ENCODE assay signal across 8 mouse cellular contexts in the genomic region with DNA sequence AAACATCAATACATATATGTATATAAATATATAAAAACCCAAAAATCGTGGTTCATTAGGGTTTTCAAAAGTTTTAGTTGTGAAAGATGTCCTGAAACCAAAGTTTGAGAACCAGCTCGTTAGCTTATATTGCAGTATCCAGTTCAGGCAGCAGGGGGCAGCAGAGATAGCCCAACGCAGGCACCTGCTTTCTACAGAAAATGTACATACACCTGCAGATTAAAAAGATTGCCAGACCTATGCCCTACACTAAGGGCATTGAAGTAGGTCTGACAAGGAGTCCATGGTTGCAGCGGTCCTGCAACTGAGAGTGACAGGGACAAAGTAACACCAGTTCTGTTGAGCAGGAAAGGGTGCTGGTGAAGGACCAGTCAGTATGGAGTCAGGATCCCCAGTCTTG. TPM values are rescaled to one million over a fixed set of nuclear protein-coding genes. Genes with fewer than 3 reads are reported as not detected.
DNase-seq lines count a peak whose midpoint lies in the region; ATAC-seq and TF ChIP-seq lines count a peak whose summit lies in the region.

No protein-coding gene starts in this region.

- H3K9ac ChIP-seq in heart, embryonic 11.5 days (ENCODE audit: low read depth, low read length) = no peak overlapping the region

- H3K27ac ChIP-seq in heart, embryonic 11.5 days (ENCODE audit: low read depth, low read length) = no peak overlapping the region

- peak; percentile 61 to 94 for DNase-seq in heart, adult 18-20 months
- peak; percentile 74 for DNase-seq in brain, embryonic 14.5 days (ENCODE audit: low read depth)
- DNase-seq in gastrocnemius, postnatal 14 days = peak; percentile 60
- peak; percentile 55 to 76 for DNase-seq in left cerebral cortex, postnatal 36 days (ENCODE audit: low spot score in 2 of 2)
- DNase-seq in ovary, postnatal 14 days (ENCODE audit: low spot score) = peak; percentile 79
- peak; percentile 67 to 80 for DNase-seq in thymus, postnatal 36 days

- intact Hi-C loops in gastrocnemius, postnatal 14 days (cut with DNase I; ENCODE audit: low total_unique reads) = loop anchor here (2.0 kb wide), 1 partner anchor 75 kb away; no protein-coding TSS in a partner anchor
- intact Hi-C loops in left cerebral cortex, postnatal 36 days (cut with DNase I) = loop anchor here (1.0 kb wide), 1 partner anchor 75 kb away; no protein-coding TSS in a partner anchor

- H3K4me1 ChIP-seq in heart, embryonic 11.5 days (ENCODE audit: control insufficient read depth, insufficient read depth, low read length) = peaks cover 15% of the 10 kb centered on the region

- WGBS in heart, embryonic 11.5 days (ENCODE audit: insufficient replicate concordance) = 7% methylated on average over 4 of the region's 4 CpGs

- no peak for ATAC-seq in heart, embryonic 11.5 days (replicated peaks; ENCODE audit: insufficient number of reproducible peaks, low FRiP score, low TSS enrichment)
- peak; percentile 60 for ATAC-seq in CD4-positive, CD25-positive, alpha-beta regulatory T cell, adult 4 months

- no peak overlapping the region for H3K4me3 ChIP-seq in heart, embryonic 11.5 days (ENCODE audit: low read depth, low read length)

- no peaks in the 10 kb centered on the region for H3K36me3 ChIP-seq in heart, embryonic 11.5 days (ENCODE audit: control insufficient read depth, insufficient read depth, low read length)

- TF ChIP-seq POLR2A in brain, embryonic 14.5 days (IDR thresholded peaks at IDR 0.05; ENCODE audit: borderline replicate concordance, extremely low read depth, insufficient read depth, insufficient read length, poor library complexity, severe bottlenecking) = no peak

- H3K4me2 ChIP-seq in heart, embryonic 11.5 days = no peak overlapping the region

- TF ChIP-seq CTCF in brain, embryonic 14.5 days (IDR thresholded peaks at IDR 0.05; ENCODE audit: borderline replicate concordance, extremely low read depth, insufficient read depth, insufficient read length) = peak; percentile 83; the same call in 1 of the 2 replicates

- no peaks in the 10 kb centered on the region; the same call in 1 of the 2 replicates for H3K27me3 ChIP-seq in heart, embryonic 11.5 days (ENCODE audit: control insufficient read depth, insufficient read depth, low read length)

- H3K9me3 ChIP-seq in heart, embryonic 11.5 days (replicated peaks; ENCODE audit: control insufficient read depth, low read length) = no peaks in the 10 kb centered on the region

RNA-seq across cellular contexts. Expression of gene Gdpd5, which starts 5.8 kb away (rescaled TPM):
- total RNA-seq in heart, adult 18-20 months (2021) = 10 to 100 TPM; 21.9 to 27.0 TPM
- polyA plus RNA-seq in heart, embryonic 11.5 days (2014; fragmentation: Nextera tagmentation; extraction: Ambion mirVana) = 20.0 and 20.8 TPM in 2 replicates
- polyA plus RNA-seq in CD4-positive, CD25-positive, alpha-beta regulatory T cell, adult 4 months (2017; shearing (Covaris generic)) = 10 to 100 TPM; 13.6 to 21.0 TPM
- polyA plus RNA-seq in brain, embryonic 14.5 days (2012; rRNA removed) = 56.3 and 70.2 TPM in 2 replicates
- 1 to 10 TPM; 7.4 to 8.5 TPM for total RNA-seq in gastrocnemius, postnatal 14 days (2021)
- 10 to 100 TPM; 32.2 to 44.9 TPM for total RNA-seq in left cerebral cortex, postnatal 36 days (2021)

RNA-seq across cellular contexts. Expression of gene Serpinh1, which starts 22.4 kb away (rescaled TPM):
- 100 to 1,000 TPM; 200 to 293 TPM for total RNA-seq in heart, adult 18-20 months (2021)
- polyA plus RNA-seq in heart, embryonic 11.5 days (2014; fragmentation: Nextera tagmentation; extraction: Ambion mirVana) = 442 and 580 TPM in 2 replicates
- polyA plus RNA-seq in CD4-positive, CD25-positive, alpha-beta regulatory T cell, adult 4 months (2017; shearing (Covaris generic)) = under 1 TPM in 1 of 2 experiments, not detected in 1; 0.15 TPM
- polyA plus RNA-seq in brain, embryonic 14.5 days (2012; rRNA removed) = 187 and 283 TPM in 2 replicates
- total RNA-seq in gastrocnemius, postnatal 14 days (2021) = 100 to 1,000 TPM; 190 to 248 TPM
- 10 to 100 TPM; 22.6 to 25.6 TPM for total RNA-seq in left cerebral cortex, postnatal 36 days (2021)

Comparison
In these comparisons a context has a peak if more than half of its experiments do, and no peak if none do; other contexts are left out.
1. RNA of gene Serpinh1, which starts 22.4 kb away (total RNA-seq): 200 to 293 TPM in heart, adult 18-20 months and 190 to 248 TPM in gastrocnemius, postnatal 14 days; 22.6 to 25.6 TPM in left cerebral cortex, postnatal 36 days; every median in the first group is over 4 times any median in the second.
2. Peak in every context shown above with its lines, with median percentiles within 50 percentile points of each other: DNase-seq.